Mouse (Mus musculus): Measurements from ENCODE around the gene Dnajb1. TPM values are rescaled to one million over a fixed set of nuclear protein-coding genes. Genes with fewer than 3 reads are reported as not detected.
A peak's percentile ranks its signal among the peaks of the same experiment; 100 is the strongest.
"Not testable (repeated sequence)": the region's sequence is repeated elsewhere in the genome, so short reads cannot be mapped to it uniquely, and the experiment has no call there.

Gene Dnajb1
- polyA plus RNA-seq (2016; fragmentation: Nextera tagmentation; extraction: Ambion mirVana) = 78.3 and 84.7 TPM in 2 replicates

DNA sequence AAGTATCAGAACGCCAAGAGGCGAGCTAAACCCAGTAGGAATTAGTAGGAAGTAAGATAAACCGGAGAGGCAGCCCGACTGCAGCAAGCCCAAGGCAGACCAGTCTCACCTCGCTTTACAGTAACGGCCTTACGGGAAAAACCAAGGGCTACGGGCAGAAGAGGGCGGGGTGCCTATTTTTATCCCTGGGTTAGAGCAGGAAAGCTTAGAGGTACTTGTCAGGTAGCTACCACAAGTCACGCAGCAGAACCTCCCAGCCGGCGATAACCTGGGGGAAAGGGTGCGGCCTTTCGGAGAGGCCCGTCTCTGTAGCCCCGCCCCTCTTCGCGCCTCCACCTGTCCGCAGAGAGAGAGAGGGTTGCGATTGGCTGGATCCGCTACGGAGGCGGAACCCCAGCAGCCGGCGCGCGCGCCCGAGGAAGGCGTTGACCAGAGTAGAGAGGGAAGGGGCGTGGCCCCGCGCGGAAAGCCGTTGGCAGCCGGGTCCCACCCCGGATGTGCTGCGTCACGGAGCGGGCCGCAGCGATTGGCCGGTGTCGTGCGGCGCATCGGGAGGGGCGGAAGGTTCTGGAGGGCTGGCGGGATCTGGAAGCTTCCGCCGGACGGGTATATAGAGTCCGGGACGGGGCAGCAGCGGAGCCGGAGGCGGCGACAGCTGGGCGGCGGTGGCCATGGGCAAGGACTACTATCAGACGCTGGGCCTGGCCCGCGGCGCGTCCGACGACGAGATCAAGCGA is at the start of gene Dnajb1, which contains the start of gene Tecr:
Gene Dnajb1 (plus strand): TSS at position 533 of the 737 bp plus-strand sequence.
Gene Tecr (minus strand): TSS at position 311 of the 737 bp plus-strand sequence.
- H3K27me3 ChIP-seq (replicated peaks; ENCODE audit: low read depth, poor library complexity, severe bottlenecking) = no peaks in the 10 kb centered on the region
- no peaks in the 10 kb centered on the region for H3K9me3 ChIP-seq
- H3K4me1 ChIP-seq = peaks cover 20% of the 10 kb centered on the region
- DNase-seq (ENCODE audit: low spot score) = peak; percentile 100
- peak within 1 kb of the TSS; percentile 86 for H3K4me3 ChIP-seq
- peak within 1 kb of the TSS; percentile 96 for H3K27ac ChIP-seq (replicated peaks)
- under 1% methylated on average over 69 of the region's 69 CpGs for whole genome bisulfite sequencing
- peaks cover 36% of the 10 kb centered on the region for H3K36me3 ChIP-seq (replicated peaks)

DNA sequence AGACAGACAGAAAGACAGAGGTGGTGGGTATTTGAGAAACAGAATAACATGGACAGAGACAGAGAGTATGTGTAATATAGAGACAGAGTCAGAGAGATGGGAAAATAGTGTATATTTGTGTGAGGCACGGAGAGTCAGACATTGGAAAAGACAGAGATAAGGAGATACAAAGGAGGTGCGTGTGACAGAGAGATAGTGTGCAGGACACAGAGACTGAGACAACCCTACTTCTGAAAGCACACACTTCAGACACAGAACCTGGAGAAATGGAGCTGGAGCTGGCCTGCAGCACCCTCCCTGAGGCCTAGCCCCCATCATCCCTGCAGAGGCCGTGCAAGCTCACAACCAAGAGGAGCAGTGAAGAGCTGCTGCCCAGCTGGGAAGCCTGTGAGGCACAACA is 45.3 kb upstream of the Dnajb1 start:
- no peak overlapping the region for H3K27ac ChIP-seq (replicated peaks)
- DNase-seq (ENCODE audit: low spot score) = no peak
- peaks cover 6% of the 10 kb centered on the region for H3K4me1 ChIP-seq
- H3K36me3 ChIP-seq (replicated peaks) = no peaks in the 10 kb centered on the region
- H3K9me3 ChIP-seq = no peaks in the 10 kb centered on the region
- no peak overlapping the region for H3K4me3 ChIP-seq
- H3K27me3 ChIP-seq (replicated peaks; ENCODE audit: low read depth, poor library complexity, severe bottlenecking) = no peaks in the 10 kb centered on the region
- WGBS = 86% methylated on average over 3 of the region's 3 CpGs

DNA sequence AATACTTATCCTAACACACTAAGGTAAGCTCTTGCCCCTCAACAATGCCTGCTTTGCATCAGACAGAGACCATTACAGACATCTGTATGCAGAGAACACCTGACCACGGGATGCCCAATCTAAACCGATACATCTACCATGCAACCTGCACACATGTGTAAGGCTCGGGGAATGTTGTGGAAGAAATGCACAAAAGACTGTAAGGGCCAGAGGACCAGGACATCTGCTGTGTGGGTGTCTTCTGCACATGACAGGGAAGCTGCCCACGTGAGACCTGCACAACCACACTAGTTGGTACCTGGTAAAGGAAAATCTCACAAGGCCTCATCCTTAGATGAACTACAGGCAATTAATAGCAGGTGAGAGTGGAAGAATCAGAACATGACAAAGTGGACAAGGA is 44.7 kb upstream of the Dnajb1 start:
- Histone ChIP-seq H3K9me3 (no peaks in the 10 kb centered on the region), H3K4me1 (peaks cover 12% of the 10 kb centered on the region), H3K27me3 (replicated peaks; ENCODE audit: low read depth, poor library complexity, severe bottlenecking) (no peaks in the 10 kb centered on the region), H3K4me3 (no peak overlapping the region), H3K27ac (replicated peaks) (no peak overlapping the region), H3K36me3 (replicated peaks) (no peaks in the 10 kb centered on the region)
- DNase-seq (ENCODE audit: low spot score) = no peak
- WGBS = 76% methylated on average over 4 of the region's 4 CpGs

DNA sequence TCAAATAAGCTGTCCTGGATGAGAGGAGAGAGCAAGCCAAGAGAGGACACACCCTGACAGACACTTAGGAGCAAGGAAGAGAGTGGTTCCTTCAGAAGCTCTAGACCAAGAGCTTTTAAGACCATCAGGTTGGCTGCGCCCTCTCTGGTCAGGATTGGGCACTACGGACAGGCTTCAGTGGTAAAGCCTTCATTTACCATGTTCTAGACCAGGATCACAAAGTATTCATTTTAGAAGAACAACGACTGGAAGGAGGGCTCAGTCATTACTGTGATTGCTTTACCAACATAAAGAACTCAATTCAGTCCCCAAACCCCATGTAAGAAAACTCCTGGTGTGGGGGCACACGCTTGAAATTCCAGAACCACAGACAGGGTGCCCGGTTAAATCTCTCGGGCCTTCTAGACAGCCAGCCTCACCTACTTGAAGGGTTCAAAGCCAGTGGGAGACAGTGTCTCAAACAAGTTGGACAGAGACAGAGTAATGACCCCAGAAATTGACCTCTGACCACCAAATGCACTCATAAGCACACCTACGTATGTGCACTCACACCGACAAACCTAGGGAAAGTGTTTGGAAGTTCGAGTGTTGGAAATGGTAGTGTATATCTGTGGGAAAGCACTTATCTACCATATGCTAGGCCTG is 42.1 kb upstream of the Dnajb1 start:
- Histone ChIP-seq H3K4me3 (peak overlapping the region; percentile 88; the same call in 1 of the 2 replicates), H3K9me3 (no peaks in the 10 kb centered on the region)
- 73% methylated on average over 9 of the region's 9 CpGs for WGBS

DNA sequence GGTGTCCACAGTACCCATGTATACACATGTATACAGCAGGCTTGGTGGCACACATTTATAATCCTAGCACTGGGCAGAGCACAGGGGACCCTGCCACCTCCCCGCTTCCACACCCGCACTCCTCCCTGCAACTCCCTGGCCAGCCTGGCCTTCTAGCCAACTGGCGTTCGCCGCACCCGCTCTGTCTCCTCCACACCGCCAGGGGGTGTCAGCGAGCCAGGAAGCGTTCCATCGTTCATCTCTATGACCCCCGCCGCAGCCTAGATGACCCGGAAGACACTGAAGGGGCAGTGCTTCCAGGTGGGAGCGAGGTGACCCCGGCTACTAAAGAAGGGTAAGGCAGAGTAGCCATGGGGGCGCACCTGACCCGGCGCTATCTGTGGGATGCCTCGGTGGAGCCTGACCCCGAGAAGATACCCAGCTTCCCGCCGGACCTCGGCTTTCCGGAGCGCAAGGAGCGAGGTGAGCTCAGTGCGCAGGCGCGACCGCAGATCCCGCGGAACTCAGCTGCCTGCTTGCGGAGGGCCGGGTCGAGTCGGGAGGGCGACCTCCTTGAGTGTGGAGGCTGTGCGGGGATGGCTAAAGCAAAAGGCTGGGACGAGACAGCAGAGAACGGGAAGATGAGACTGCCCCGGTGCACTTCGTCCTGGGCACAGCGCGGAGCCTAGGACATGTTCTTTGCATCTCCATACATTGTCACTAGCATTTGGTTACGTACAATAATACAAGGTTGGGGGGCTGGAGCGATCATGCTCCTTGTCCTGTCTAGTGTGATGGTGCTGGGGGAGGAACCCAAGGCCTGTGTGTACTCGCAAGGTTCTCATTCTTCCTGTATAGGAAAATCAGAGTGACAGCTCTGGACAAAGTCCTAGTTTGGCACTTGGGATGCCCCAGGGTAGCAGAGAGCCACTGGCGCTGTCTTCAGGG is 41.3 kb upstream of the Dnajb1 start, which contains the start of gene Ndufb7:
Gene Ndufb7 (plus strand): TSS at position 203 of the 927 bp plus-strand sequence.
- under 1% methylated on average over 48 of the region's 48 CpGs for WGBS
- Histone ChIP-seq H3K36me3 (replicated peaks) (peaks cover 30% of the 10 kb centered on the region), H3K4me3 (peak within 1 kb of the TSS; percentile 88), H3K27me3 (replicated peaks; ENCODE audit: low read depth, poor library complexity, severe bottlenecking) (no peaks in the 10 kb centered on the region), H3K27ac (replicated peaks) (peak within 1 kb of the TSS; percentile 94), H3K4me1 (peaks cover 17% of the 10 kb centered on the region), H3K9me3 (no peaks in the 10 kb centered on the region)
- DNase-seq (ENCODE audit: low spot score) = peak; percentile 95

More for the DNA sequence above, 42.1 kb upstream of the Dnajb1 start:
- peaks cover 17% of the 10 kb centered on the region for H3K4me1 ChIP-seq
- no peaks in the 10 kb centered on the region for H3K27me3 ChIP-seq (replicated peaks; ENCODE audit: low read depth, poor library complexity, severe bottlenecking)
- no peak for DNase-seq (ENCODE audit: low spot score)
- H3K27ac ChIP-seq (replicated peaks) = no peak overlapping the region
- peaks cover 22% of the 10 kb centered on the region for H3K36me3 ChIP-seq (replicated peaks)

DNA sequence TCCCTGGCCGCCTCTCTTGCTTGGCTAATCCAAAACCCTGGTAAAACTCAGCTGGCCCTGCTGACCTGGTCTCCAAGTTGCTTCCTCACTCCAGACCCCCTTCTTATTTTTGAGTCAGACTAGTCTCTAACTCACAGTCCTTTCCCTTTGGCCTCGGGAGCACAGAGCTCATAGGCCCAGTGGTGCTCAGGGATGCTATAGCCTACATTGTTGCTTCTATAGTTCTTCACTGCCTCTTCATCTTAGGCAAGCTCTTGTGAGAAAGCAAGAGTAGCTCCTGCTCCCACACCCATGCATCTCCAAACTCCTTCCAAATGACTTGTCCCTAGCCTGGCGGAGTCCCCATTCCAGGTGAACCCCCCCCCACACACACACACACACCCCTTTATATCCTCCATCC is 40.3 kb upstream of the Dnajb1 start:
- no peak for DNase-seq (ENCODE audit: low spot score)
- Histone ChIP-seq H3K27me3 (replicated peaks; ENCODE audit: low read depth, poor library complexity, severe bottlenecking) (no peaks in the 10 kb centered on the region), H3K4me3 (peak overlapping the region; percentile 88), H3K36me3 (replicated peaks) (peaks cover 40% of the 10 kb centered on the region), H3K4me1 (peaks cover 17% of the 10 kb centered on the region), H3K9me3 (no peaks in the 10 kb centered on the region), H3K27ac (replicated peaks) (no peak overlapping the region; the same call in 1 of the 2 replicates)
- WGBS = 64% methylated on average over 3 of the region's 3 CpGs

DNA sequence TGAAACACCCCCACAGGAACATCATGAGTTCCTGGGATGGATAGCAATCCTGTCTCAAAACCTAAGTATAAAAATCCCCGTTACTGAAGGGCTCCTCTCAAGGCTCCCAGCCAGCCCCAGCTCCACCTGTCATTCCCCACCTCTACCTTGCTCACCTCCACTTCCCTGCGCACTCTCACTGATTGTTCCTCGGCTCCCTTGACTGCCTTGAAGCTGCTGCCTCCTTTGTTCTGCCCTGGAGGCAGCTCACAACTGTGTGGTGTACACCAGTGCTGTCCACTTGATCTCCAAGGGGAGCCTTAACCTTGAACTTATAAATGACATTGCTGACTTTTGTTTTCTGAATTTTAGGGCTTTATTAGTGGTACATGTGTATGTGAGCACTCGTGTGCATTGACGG is 39.9 kb upstream of the Dnajb1 start:
- peaks cover 18% of the 10 kb centered on the region for H3K4me1 ChIP-seq
- H3K36me3 ChIP-seq (replicated peaks) = peaks cover 44% of the 10 kb centered on the region
- no peaks in the 10 kb centered on the region for H3K27me3 ChIP-seq (replicated peaks; ENCODE audit: low read depth, poor library complexity, severe bottlenecking)
- H3K4me3 ChIP-seq = peak overlapping the region; percentile 88
- H3K9me3 ChIP-seq = no peaks in the 10 kb centered on the region
- no peak for DNase-seq (ENCODE audit: low spot score)
- 71% methylated on average over 5 of the region's 5 CpGs for WGBS
- H3K27ac ChIP-seq (replicated peaks) = no peak overlapping the region

DNA sequence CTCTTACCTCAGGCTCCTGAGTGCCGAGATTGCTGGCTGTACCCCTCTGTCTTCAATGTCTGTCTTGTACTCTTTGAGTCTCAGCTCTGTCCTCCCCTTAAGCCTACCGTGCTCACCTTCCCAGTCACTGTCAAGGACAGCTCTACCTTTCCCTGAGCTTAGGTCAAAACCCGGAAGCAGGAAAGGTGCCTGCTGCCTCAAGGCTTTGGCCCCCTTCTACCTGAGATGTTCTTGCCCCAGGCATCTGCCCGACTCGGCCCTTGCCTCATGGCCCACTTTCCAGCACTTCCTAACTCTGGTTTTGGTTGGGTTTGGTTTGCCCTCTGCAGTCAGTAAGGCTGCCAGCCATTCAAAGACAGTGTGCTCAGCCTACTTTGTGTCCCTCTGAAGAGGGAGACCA is 39.2 kb upstream of the Dnajb1 start:
- DNase-seq (ENCODE audit: low spot score) = no peak
- peaks cover 51% of the 10 kb centered on the region for H3K36me3 ChIP-seq (replicated peaks)
- peaks cover 25% of the 10 kb centered on the region for H3K4me1 ChIP-seq
- peak overlapping the region; percentile 16; the same call in 1 of the 2 replicates for H3K4me3 ChIP-seq
- H3K9me3 ChIP-seq = no peaks in the 10 kb centered on the region
- WGBS = 78% methylated on average over 5 of the region's 5 CpGs
- H3K27ac ChIP-seq (replicated peaks) = no peak overlapping the region
- no peaks in the 10 kb centered on the region for H3K27me3 ChIP-seq (replicated peaks; ENCODE audit: low read depth, poor library complexity, severe bottlenecking)

DNA sequence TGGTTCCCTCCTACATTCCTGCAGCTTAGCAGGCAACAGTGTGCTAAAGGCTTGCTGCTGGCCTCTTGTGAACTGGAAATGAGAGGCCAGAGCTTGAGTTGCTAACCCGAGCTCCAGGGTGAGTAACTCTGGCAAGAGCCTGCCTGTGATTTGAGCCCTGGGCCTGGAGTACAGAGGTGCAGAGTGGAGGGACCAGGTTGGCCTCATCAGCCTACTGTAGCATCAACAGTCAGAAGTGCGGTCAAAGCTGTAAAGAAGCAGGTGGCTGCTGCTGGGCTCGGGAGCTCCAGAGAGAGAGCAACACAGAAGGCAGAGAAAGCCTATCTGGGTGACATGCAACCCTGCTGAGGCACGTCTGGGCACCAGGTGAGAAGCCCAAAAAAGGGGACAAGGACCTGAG is 38.8 kb upstream of the Dnajb1 start:
- H3K9me3 ChIP-seq = no peaks in the 10 kb centered on the region
- H3K27me3 ChIP-seq (replicated peaks; ENCODE audit: low read depth, poor library complexity, severe bottlenecking) = no peaks in the 10 kb centered on the region
- DNase-seq (ENCODE audit: low spot score) = no peak
- no peak overlapping the region for H3K4me3 ChIP-seq
- H3K4me1 ChIP-seq = peaks cover 29% of the 10 kb centered on the region
- 77% methylated on average over 4 of the region's 4 CpGs for WGBS
- peaks cover 55% of the 10 kb centered on the region for H3K36me3 ChIP-seq (replicated peaks)
- no peak overlapping the region for H3K27ac ChIP-seq (replicated peaks)

DNA sequence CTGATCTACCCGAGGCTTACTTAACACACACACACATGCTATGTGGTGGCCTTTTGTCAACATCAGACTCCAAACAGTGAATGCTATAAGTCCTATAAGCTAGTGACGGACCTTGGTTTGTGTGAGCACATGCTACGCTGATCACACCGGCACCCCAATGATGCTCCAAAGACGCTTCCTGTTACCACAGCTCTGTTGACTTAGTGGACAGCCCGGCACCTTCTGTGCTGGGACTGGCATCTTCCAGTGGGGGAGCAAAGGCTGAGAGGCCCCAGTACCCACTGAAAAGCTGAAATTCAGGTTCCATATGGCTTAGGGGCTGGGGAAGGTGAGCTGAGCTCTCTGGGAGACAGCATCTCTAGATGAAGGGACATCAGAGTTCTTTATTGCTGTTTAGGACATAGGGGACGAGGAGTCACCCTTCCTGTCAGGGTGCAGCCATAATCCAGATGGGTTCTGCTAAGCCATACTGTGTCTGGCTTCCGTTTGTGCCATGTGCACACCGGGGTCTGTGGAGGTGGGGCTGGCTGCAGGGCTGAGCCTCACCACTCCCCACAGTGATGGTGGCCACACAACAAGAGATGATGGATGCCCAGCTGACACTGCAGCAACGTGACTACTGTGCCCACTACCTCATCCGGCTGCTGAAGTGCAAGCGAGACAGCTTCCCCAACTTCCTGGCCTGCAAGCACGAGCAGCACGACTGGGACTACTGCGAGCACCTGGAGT is 37.6 kb upstream of the Dnajb1 start:
- no peak for DNase-seq (ENCODE audit: low spot score)
- WGBS = 89% methylated on average over 15 of the region's 15 CpGs
- peaks cover 41% of the 10 kb centered on the region for H3K4me1 ChIP-seq
- no peaks in the 10 kb centered on the region for H3K27me3 ChIP-seq (replicated peaks; ENCODE audit: low read depth, poor library complexity, severe bottlenecking)
- H3K9me3 ChIP-seq = no peaks in the 10 kb centered on the region
- peaks cover 67% of the 10 kb centered on the region for H3K36me3 ChIP-seq (replicated peaks)
- H3K4me3 ChIP-seq = no peak overlapping the region
- H3K27ac ChIP-seq (replicated peaks) = no peak overlapping the region

DNA sequence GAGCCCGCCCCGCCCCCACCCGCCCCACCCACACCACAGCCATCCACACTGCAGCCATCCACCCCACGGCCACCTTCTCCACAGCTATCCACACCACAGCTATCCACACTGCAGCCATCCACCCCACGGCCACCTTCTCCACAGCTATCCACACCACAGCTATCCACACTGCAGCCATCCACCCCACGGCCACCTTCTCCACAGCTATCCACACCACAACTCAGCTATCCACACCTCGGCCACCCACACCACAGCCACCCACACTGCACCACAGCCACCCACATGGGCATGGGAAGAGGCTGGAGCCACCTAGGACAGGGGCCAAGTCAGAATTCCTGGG is 37.0 kb upstream of the Dnajb1 start:
- H3K36me3 ChIP-seq (replicated peaks) = peaks cover 73% of the 10 kb centered on the region
- 90% methylated on average over 7 of the region's 7 CpGs for WGBS

DNA sequence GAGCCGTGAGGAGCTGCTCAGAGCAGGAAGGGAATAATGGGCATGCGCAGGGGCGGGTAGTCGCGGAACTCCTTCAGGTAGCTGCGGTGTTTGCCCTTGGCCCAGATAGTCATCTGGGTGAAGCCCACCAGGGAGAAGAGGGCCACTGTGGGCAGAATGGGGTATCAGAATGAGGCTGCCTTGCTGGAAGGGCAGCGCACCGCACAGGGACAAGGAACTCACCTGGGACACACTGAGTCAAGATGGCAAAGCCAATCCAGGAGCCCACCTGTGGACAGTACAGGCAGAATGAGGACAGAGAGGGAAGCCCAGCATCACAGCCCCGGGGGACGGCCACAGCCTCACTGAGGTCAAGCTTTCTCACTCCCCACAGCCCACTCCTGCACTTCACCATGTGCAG is 36.2 kb upstream of the Dnajb1 start:
- DNase-seq (ENCODE audit: low spot score) = no peak
- H3K36me3 ChIP-seq (replicated peaks) = peaks cover 77% of the 10 kb centered on the region
- H3K9me3 ChIP-seq = no peaks in the 10 kb centered on the region
- no peak overlapping the region for H3K27ac ChIP-seq (replicated peaks)
- H3K4me1 ChIP-seq = peaks cover 55% of the 10 kb centered on the region
- no peak overlapping the region for H3K4me3 ChIP-seq
- 92% methylated on average over 10 of the region's 10 CpGs for WGBS
- no peaks in the 10 kb centered on the region for H3K27me3 ChIP-seq (replicated peaks; ENCODE audit: low read depth, poor library complexity, severe bottlenecking)

More for the DNA sequence above, 37.0 kb upstream of the Dnajb1 start:
- not testable (repeated sequence) for DNase-seq (ENCODE audit: low spot score); H3K4me3 ChIP-seq; H3K27me3 ChIP-seq (replicated peaks; ENCODE audit: low read depth, poor library complexity, severe bottlenecking); H3K9me3 ChIP-seq; H3K27ac ChIP-seq (replicated peaks)
- H3K4me1 ChIP-seq = peaks cover 47% of the 10 kb centered on the region

Data from embryonic facial prominence, embryonic 10.5 days (tissue).